Mouse (Mus musculus): Measurements from ENCODE around the gene Becn1. TPM values are rescaled to one million over a fixed set of nuclear protein-coding genes. Genes with fewer than 3 reads are reported as not detected.

The Becn1 gene
- polyA plus RNA-seq, 1 experiment from 2014 or later = 166 TPM

DNA sequence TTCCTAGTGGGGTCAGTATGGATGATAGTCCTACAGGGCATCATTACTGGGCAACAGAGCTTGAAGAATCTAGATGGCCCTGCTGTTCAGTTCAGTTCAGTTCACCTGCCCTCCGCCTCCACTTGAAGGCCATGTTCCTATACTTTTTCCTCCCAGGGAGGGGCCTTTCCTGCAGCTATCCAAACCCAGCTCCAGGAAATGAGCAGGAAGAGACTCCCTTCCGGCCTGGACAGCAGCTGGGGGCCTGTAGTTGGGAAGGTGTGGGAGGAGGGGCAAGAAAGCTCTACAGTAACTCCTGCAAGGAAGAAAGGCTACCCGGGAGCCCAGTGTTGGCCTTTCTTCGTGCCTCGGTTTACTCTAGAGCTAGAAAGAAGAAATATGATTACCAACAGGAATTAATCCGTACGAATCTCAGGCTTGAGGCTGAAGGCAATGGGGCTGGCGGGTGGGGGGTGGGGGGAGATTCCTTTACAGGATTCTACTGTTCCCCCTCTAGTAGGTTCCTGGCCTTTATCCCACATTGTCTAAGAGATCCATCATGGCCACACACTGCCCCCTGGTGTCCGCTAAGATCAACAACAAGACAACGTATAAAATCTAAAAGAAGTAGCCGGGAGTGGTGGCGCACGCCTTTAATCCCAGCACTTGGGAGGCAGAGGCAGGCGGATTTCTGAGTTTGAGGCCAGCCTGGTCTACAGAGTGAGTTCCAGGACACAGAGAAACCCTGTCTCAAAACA lies 53.7 kb downstream of the Becn1 start:
- WGBS = 21% methylated on average over 14 of the region's 14 CpGs

DNA sequence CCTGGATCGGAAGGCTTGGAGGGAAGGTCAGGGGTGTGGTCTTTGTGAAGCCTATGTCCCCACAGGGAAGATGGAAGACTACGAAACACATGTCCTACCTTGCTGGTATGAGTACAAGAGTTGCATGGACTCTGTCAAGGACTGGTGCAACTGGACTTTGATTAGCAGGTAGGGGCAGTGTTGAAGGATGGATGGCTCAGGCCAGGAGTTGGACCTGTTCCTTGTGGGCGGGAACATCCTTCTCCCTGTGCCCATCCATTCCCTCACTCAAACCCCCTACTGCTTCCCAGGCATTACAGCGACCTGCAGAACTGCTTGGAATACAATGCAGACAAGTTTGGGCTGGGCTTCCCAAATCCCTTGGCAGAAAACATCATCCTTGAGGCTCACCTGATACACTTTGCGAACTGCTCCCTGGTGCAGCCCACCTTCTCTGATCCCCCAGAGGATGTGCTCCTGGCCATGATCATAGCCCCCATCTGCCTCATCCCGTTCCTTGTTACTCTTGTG lies 54.5 kb downstream of the Becn1 start:
- no peak for ATAC-seq (replicated peaks; ENCODE audit: low FRiP score)

More for the DNA sequence above, 53.7 kb downstream of the Becn1 start:
- Histone ChIP-seq H3K4me1 (peaks cover 58% of the 10 kb centered on the region), H3K4me3 (replicated peaks) (peak overlapping the region; percentile 57), H3K27me3 (no peaks in the 10 kb centered on the region), H3K4me2 (peak overlapping the region; percentile 75), H3K27ac (peak overlapping the region; percentile 77), H3K36me3 (no peaks in the 10 kb centered on the region), H3K9me3 (replicated peaks) (no peaks in the 10 kb centered on the region), H3K9ac (peak overlapping the region; percentile 0; the same call in 1 of the 2 replicates)
- peak; percentile 27; the same call in 1 of the 2 replicates for ATAC-seq (replicated peaks; ENCODE audit: low FRiP score)

DNA sequence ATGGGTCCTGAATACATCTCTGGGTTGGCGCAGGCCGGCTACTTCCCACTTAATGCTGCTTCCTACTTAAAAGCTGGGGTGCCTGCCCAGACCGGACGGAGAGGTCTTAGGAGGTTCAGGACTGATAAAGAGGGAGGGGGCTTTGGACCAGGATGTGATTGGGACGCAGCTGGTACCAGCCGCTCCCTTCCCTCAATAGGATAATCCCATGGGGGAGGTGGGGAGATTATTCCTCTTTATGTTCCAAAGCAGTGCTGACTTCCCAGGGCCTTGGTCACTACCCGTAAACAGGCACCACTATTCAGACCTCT lies 55.4 kb downstream of the Becn1 start:
- no peaks in the 10 kb centered on the region for H3K27me3 ChIP-seq
- peak overlapping the region; percentile 75 for H3K4me2 ChIP-seq
- H3K27ac ChIP-seq = peak overlapping the region; percentile 77
- ATAC-seq (replicated peaks; ENCODE audit: low FRiP score) = no peak
- H3K4me3 ChIP-seq (replicated peaks) = peak overlapping the region; percentile 57
- H3K36me3 ChIP-seq = no peaks in the 10 kb centered on the region
- H3K4me1 ChIP-seq = peaks cover 47% of the 10 kb centered on the region
- WGBS = 8% methylated on average over 7 of the region's 7 CpGs
- peak overlapping the region; percentile 59 for H3K9ac ChIP-seq
- no peaks in the 10 kb centered on the region for H3K9me3 ChIP-seq (replicated peaks)

More for the DNA sequence above, 54.5 kb downstream of the Becn1 start:
- peak overlapping the region; percentile 75 for H3K4me2 ChIP-seq
- H3K4me1 ChIP-seq = peaks cover 52% of the 10 kb centered on the region
- no peaks in the 10 kb centered on the region for H3K36me3 ChIP-seq
- H3K27me3 ChIP-seq = no peaks in the 10 kb centered on the region
- peak overlapping the region; percentile 77 for H3K27ac ChIP-seq
- peak overlapping the region; percentile 0; the same call in 1 of the 2 replicates for H3K9ac ChIP-seq
- no peaks in the 10 kb centered on the region for H3K9me3 ChIP-seq (replicated peaks)
- 82% methylated on average over 6 of the region's 6 CpGs for WGBS
- peak overlapping the region; percentile 57 for H3K4me3 ChIP-seq (replicated peaks)

DNA sequence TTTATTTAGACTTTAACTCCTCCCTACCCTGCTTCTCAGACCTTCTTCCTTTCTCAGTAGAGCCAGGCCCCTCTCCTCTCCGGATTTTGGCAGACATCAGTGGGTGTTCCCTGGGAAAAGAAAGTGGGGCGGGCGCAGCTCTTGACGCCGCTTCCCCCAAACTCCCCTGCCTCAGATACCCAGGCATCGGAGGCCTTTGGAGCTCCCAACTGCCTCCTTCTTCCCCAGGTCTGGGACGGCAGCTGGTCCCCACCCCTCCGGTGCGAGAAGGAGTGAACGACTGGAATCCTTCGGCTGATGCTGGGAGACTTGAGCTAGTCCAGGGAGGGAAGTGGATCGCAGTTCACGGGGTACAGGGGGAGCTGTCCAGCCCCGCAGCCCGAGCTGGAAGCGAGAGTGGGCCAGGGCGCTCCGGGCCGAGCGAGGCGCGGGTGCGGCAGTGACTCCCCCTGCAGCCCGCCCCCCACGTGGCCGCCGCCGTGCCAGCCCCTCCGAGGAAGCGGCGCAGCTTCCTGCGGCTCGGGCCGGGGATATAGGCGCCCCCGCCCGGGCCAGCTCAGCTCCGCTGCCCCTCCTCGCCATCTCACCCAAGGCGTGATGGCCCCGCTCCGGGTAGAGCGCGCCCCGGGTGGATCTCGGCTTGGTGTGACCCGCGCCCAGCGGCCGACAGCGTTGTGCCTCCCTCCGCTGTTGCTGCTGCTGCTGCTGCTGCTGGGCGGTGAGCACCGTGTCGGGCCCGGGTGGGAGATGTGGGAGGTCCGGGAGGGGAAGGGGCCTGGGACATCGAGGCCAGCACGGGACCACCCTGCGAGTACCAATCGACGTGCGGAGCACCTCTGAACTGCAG lies 56.0 kb downstream of the Becn1 start, which contains the start of gene Ramp2:
Gene Ramp2, plus strand, starts transcription at position 174 of the 847 bp plus-strand sequence.
- peak within 1 kb of the TSS; percentile 59 for H3K9ac ChIP-seq
- WGBS = under 1% methylated on average over 63 of the region's 63 CpGs
- H3K4me1 ChIP-seq = peaks cover 42% of the 10 kb centered on the region
- ATAC-seq (replicated peaks; ENCODE audit: low FRiP score) = peak; percentile 58
- peak within 1 kb of the TSS; percentile 77 for H3K27ac ChIP-seq
- H3K4me3 ChIP-seq (replicated peaks) = peak within 1 kb of the TSS; percentile 57
- peak within 1 kb of the TSS; percentile 75 for H3K4me2 ChIP-seq
- H3K36me3 ChIP-seq = no peaks in the 10 kb centered on the region
- H3K9me3 ChIP-seq (replicated peaks) = no peaks in the 10 kb centered on the region
- no peaks in the 10 kb centered on the region for H3K27me3 ChIP-seq

DNA sequence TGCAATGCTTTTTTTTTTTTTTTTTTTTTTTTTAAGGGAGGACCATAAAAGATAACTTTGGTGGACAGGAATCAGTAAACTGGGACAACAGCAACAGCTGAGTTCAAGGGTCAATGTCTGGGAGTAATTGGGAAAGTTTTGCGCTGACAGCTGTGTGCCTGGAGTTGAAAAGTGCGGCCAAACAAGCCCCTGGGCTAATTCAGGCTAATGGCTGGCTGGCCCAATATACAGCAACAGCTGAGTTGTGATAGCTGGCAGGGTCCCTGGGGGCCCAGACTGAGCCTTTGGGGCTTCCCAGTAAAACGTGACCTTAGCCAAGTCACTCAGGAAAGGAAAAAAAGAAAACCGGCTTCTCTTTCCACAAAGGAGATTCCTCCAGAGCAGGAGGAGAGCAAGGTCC lies 57.0 kb downstream of the Becn1 start:
- H3K27me3 ChIP-seq = no peaks in the 10 kb centered on the region
- 21% methylated on average over 4 of the region's 4 CpGs for WGBS
- no peak overlapping the region for H3K9ac ChIP-seq
- H3K36me3 ChIP-seq = no peaks in the 10 kb centered on the region
- peak overlapping the region; percentile 75 for H3K4me2 ChIP-seq
- H3K9me3 ChIP-seq (replicated peaks) = no peaks in the 10 kb centered on the region
- H3K4me3 ChIP-seq (replicated peaks) = peak overlapping the region; percentile 57
- ATAC-seq (replicated peaks; ENCODE audit: low FRiP score) = no peak
- peak overlapping the region; percentile 77 for H3K27ac ChIP-seq
- peaks cover 38% of the 10 kb centered on the region for H3K4me1 ChIP-seq

DNA sequence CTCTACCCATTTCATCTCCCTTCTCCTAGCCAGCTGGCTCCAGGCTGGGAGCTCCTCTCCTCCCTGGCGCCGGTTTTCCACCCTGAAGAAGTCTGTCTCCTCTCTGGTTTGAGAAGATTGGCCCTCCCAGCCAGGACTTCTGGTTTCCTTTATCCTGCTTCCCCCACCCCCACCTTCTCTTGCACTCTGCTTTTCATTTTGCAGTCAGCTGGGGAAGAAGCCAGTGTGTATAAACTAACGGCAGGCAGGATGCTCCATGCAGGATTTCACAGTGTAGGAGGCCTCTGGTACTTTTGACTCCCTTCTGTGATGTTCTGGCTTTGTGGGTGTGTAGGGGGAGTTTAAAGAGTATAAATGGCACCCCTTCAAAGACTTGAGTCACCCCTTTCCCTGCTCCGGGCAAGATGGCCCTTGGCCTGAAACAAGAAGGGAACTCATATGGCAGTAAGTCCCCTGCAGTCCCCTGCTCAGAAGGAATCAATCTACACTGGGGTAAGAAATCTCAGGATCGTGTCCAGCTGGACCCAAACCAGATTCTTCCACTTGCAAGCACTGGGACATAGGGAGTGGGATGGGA lies 63.9 kb downstream of the Becn1 start:
- H3K4me3 ChIP-seq (replicated peaks) = no peak overlapping the region
- H3K4me2 ChIP-seq = no peak overlapping the region
- no peak for ATAC-seq (replicated peaks; ENCODE audit: low FRiP score)
- no peaks in the 10 kb centered on the region for H3K27me3 ChIP-seq
- peak overlapping the region; percentile 74 for H3K27ac ChIP-seq
- H3K4me1 ChIP-seq = peaks cover 17% of the 10 kb centered on the region
- no peak overlapping the region for H3K9ac ChIP-seq
- no peaks in the 10 kb centered on the region for H3K36me3 ChIP-seq
- 46% methylated on average over 5 of the region's 5 CpGs for WGBS
- no peaks in the 10 kb centered on the region for H3K9me3 ChIP-seq (replicated peaks)

DNA sequence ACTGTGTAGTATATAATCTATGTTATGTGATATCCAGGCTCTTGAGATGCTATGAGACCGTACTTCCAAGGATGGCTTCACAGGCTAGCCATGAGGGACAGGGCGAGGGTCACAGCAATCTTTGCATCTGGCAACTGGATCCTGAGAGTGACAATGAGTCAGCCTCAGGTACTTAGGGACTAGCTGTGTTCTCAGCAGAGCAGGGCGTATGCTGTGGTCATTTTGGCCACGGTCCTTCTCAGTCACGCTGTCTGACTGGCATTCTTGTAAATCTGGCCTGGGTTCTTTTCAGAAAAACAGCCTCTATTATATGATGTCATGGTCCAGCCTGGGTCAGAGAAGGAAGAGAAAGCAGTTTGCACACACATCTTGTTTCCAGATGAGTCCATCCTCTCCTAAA lies 65.3 kb downstream of the Becn1 start:
- Histone ChIP-seq H3K36me3 (no peaks in the 10 kb centered on the region), H3K4me1 (peaks cover 29% of the 10 kb centered on the region), H3K4me3 (replicated peaks) (no peak overlapping the region), H3K4me2 (no peak overlapping the region), H3K27ac (no peak overlapping the region), H3K9me3 (replicated peaks) (no peaks in the 10 kb centered on the region), H3K27me3 (no peaks in the 10 kb centered on the region), H3K9ac (no peak overlapping the region)
- ATAC-seq (replicated peaks; ENCODE audit: low FRiP score) = no peak
- WGBS = 89% methylated on average over 5 of the region's 5 CpGs

Other genes starting within 250 kb of the Becn1 start
- gene Naglu, start 232.3 kb downstream of the Becn1 start, polyA plus RNA-seq (2015; fragmentation: Nextera tagmentation; extraction: Ambion mirVana) = 16.8 TPM in 2 replicates
- gene Hsd17b1, start 223.9 kb downstream of the Becn1 start, polyA plus RNA-seq (2015; fragmentation: Nextera tagmentation; extraction: Ambion mirVana) = 0.19 and 0.24 TPM in 2 replicates
- gene Coasy, start 219.7 kb downstream of the Becn1 start, polyA plus RNA-seq (2015; fragmentation: Nextera tagmentation; extraction: Ambion mirVana) = 46.3 and 46.7 TPM in 2 replicates
- gene Mlx, start 215.0 kb downstream of the Becn1 start, polyA plus RNA-seq (2015; fragmentation: Nextera tagmentation; extraction: Ambion mirVana) = 44.9 and 46.9 TPM in 2 replicates
- gene Psmc3ip, start 206.8 kb downstream of the Becn1 start, polyA plus RNA-seq (2015; fragmentation: Nextera tagmentation; extraction: Ambion mirVana) = 37.3 and 38.0 TPM in 2 replicates
- 21.3 and 24.5 TPM in 2 replicates for gene Retreg3, start 182.4 kb downstream of the Becn1 start, polyA plus RNA-seq (2015; fragmentation: Nextera tagmentation; extraction: Ambion mirVana)
- 86.3 and 99.6 TPM in 2 replicates for gene Tubg1, start 182.3 kb downstream of the Becn1 start, polyA plus RNA-seq (2015; fragmentation: Nextera tagmentation; extraction: Ambion mirVana)
- 3.8 and 4.2 TPM in 2 replicates for gene Tubg2, start 146.4 kb downstream of the Becn1 start, polyA plus RNA-seq (2015; fragmentation: Nextera tagmentation; extraction: Ambion mirVana)
- 1.9 and 2.0 TPM in 2 replicates for gene Cntnap1, start 131.8 kb downstream of the Becn1 start, polyA plus RNA-seq (2015; fragmentation: Nextera tagmentation; extraction: Ambion mirVana)
- 17.0 and 18.6 TPM in 2 replicates for gene Plekhh3, start 130.9 kb downstream of the Becn1 start, polyA plus RNA-seq (2015; fragmentation: Nextera tagmentation; extraction: Ambion mirVana)
- 0.78 and 0.82 TPM in 2 replicates for gene Ccr10, start 126.8 kb downstream of the Becn1 start, polyA plus RNA-seq (2015; fragmentation: Nextera tagmentation; extraction: Ambion mirVana)
- 22.9 and 27.0 TPM in 2 replicates for gene Ezh1, start 75.8 kb downstream of the Becn1 start, polyA plus RNA-seq (2015; fragmentation: Nextera tagmentation; extraction: Ambion mirVana)
- gene Ramp2, start 56.3 kb downstream of the Becn1 start, polyA plus RNA-seq (2015; fragmentation: Nextera tagmentation; extraction: Ambion mirVana) = 220 and 232 TPM in 2 replicates
- 135 and 147 TPM in 2 replicates for gene Vps25, start 48.6 kb downstream of the Becn1 start, polyA plus RNA-seq (2015; fragmentation: Nextera tagmentation; extraction: Ambion mirVana)
- gene Wnk4, start 41.7 kb downstream of the Becn1 start, polyA plus RNA-seq (2015; fragmentation: Nextera tagmentation; extraction: Ambion mirVana) = 25.5 and 27.2 TPM in 2 replicates
- gene Cntd1, start 23.3 kb downstream of the Becn1 start, polyA plus RNA-seq (2015; fragmentation: Nextera tagmentation; extraction: Ambion mirVana) = 1.6 and 3.1 TPM in 2 replicates
- 185 and 195 TPM in 2 replicates for gene Coa3, start 23.2 kb downstream of the Becn1 start, polyA plus RNA-seq (2015; fragmentation: Nextera tagmentation; extraction: Ambion mirVana)
- gene Psme3, start 13.9 kb upstream of the Becn1 start, polyA plus RNA-seq (2015; fragmentation: Nextera tagmentation; extraction: Ambion mirVana) = 153 and 156 TPM in 2 replicates
- gene Aoc2, start 22.8 kb upstream of the Becn1 start, polyA plus RNA-seq (2015; fragmentation: Nextera tagmentation; extraction: Ambion mirVana) = 1.7 and 2.0 TPM in 2 replicates
- 0.57 and 0.97 TPM in 2 replicates for gene Aoc3, start 28.3 kb upstream of the Becn1 start, polyA plus RNA-seq (2015; fragmentation: Nextera tagmentation; extraction: Ambion mirVana)
- 1.1 and 1.2 TPM in 2 replicates for gene G6pc, start 65.3 kb upstream of the Becn1 start, polyA plus RNA-seq (2015; fragmentation: Nextera tagmentation; extraction: Ambion mirVana)
- gene Aarsd1, start 115.3 kb upstream of the Becn1 start, polyA plus RNA-seq (2015; fragmentation: Nextera tagmentation; extraction: Ambion mirVana) = 83.0 and 87.2 TPM in 2 replicates
- 10.0 and 10.3 TPM in 2 replicates for gene Gm27029, start 122.5 kb upstream of the Becn1 start, polyA plus RNA-seq (2015; fragmentation: Nextera tagmentation; extraction: Ambion mirVana)
- gene Rundc1, start 122.8 kb upstream of the Becn1 start, polyA plus RNA-seq (2015; fragmentation: Nextera tagmentation; extraction: Ambion mirVana) = 20.4 and 21.7 TPM in 2 replicates
- 12.3 and 12.6 TPM in 2 replicates for gene Ptges3l, start 123.0 kb upstream of the Becn1 start, polyA plus RNA-seq (2015; fragmentation: Nextera tagmentation; extraction: Ambion mirVana)
- 369 and 421 TPM in 2 replicates for gene Rpl27, start 140.0 kb upstream of the Becn1 start, polyA plus RNA-seq (2015; fragmentation: Nextera tagmentation; extraction: Ambion mirVana)
- 13.8 and 18.8 TPM in 2 replicates for gene Ifi35, start 146.1 kb upstream of the Becn1 start, polyA plus RNA-seq (2015; fragmentation: Nextera tagmentation; extraction: Ambion mirVana)
- 9.0 and 11.4 TPM in 2 replicates for gene Rnd2, start 162.7 kb upstream of the Becn1 start, polyA plus RNA-seq (2015; fragmentation: Nextera tagmentation; extraction: Ambion mirVana)
- gene Vat1, start 163.9 kb upstream of the Becn1 start, polyA plus RNA-seq (2015; fragmentation: Nextera tagmentation; extraction: Ambion mirVana) = 31.8 and 37.5 TPM in 2 replicates
- gene Brca1, start 249.7 kb upstream of the Becn1 start, polyA plus RNA-seq (2015; fragmentation: Nextera tagmentation; extraction: Ambion mirVana) = 12.9 and 14.4 TPM in 2 replicates
- 74.8 and 76.4 TPM in 2 replicates for gene Nbr1, start 249.9 kb upstream of the Becn1 start, polyA plus RNA-seq (2015; fragmentation: Nextera tagmentation; extraction: Ambion mirVana)